8 mouse cellular contexts compared by ENCODE assay signal in genomic region chr19:29521637-29522435, GRCm38 (mm10). TPM values are rescaled to one million over a fixed set of nuclear protein-coding genes. Genes with fewer than 3 reads are reported as not detected.
A peak's percentile ranks its signal among the peaks of the same experiment; 100 is the strongest.
DNase-seq lines count a peak whose midpoint lies in the region; ATAC-seq and TF ChIP-seq lines count a peak whose summit lies in the region.

Gene Ric1, plus strand, starts transcription at chr19:29522282.

- peak; percentile 92 for DNase-seq in A20 (ENCODE audit: low read depth, low spot score)
- peak; percentile 93 for DNase-seq in embryonic facial prominence, embryonic 14.5 days (ENCODE audit: low spot score)
- peak; percentile 87 for DNase-seq in heart, adult 8-10 months (ENCODE audit: low spot score)
- DNase-seq in kidney, adult 8-10 months: peak; percentile 80 to 81
- DNase-seq in spleen, adult 18-20 months: peak; percentile 79 to 88

- no peaks in the 10 kb centered on the region for H3K27me3 ChIP-seq in embryonic facial prominence, embryonic 14.5 days (replicated peaks; ENCODE audit: control insufficient read depth, insufficient read depth, low read length)
- H3K27me3 ChIP-seq in limb, embryonic 13.5 days: no peaks in the 10 kb centered on the region
- H3K27me3 ChIP-seq in midbrain, embryonic 15.5 days (replicated peaks): no peaks in the 10 kb centered on the region

- peak; percentile 97 for ATAC-seq in embryonic facial prominence, embryonic 14.5 days (ENCODE audit: low read depth)
- peak; percentile 98 for ATAC-seq in limb, embryonic 13.5 days (ENCODE audit: low FRiP score, low read depth)
- ATAC-seq in midbrain, embryonic 15.5 days (replicated peaks): peak; percentile 99

- no peaks in the 10 kb centered on the region for H3K9me3 ChIP-seq in embryonic facial prominence, embryonic 14.5 days (ENCODE audit: control insufficient read depth, low read length)
- H3K9me3 ChIP-seq in limb, embryonic 13.5 days: no peaks in the 10 kb centered on the region
- no peaks in the 10 kb centered on the region for H3K9me3 ChIP-seq in midbrain, embryonic 15.5 days

- H3K27ac ChIP-seq in bone marrow, adult 2 months (ENCODE audit: control insufficient read depth, insufficient read depth, low read depth, low read length, poor library complexity): peak within 1 kb of the TSS; percentile 92
- peak within 1 kb of the TSS; percentile 96 for H3K27ac ChIP-seq in embryonic facial prominence, embryonic 14.5 days (replicated peaks; ENCODE audit: low read depth, low read length)
- peak within 1 kb of the TSS; percentile 94 for H3K27ac ChIP-seq in limb, embryonic 13.5 days
- peak within 1 kb of the TSS; percentile 91 for H3K27ac ChIP-seq in midbrain, embryonic 15.5 days

- H3K36me3 ChIP-seq in embryonic facial prominence, embryonic 14.5 days (ENCODE audit: control insufficient read depth, insufficient read depth, low read length): no peaks in the 10 kb centered on the region
- peaks cover 4% of the 10 kb centered on the region; the same call in 1 of the 2 replicates for H3K36me3 ChIP-seq in limb, embryonic 13.5 days
- H3K36me3 ChIP-seq in midbrain, embryonic 15.5 days (replicated peaks): no peaks in the 10 kb centered on the region

- H3K4me2 ChIP-seq in embryonic facial prominence, embryonic 14.5 days (ENCODE audit: low read depth, low read length): peak within 1 kb of the TSS; percentile 70
- peak within 1 kb of the TSS; percentile 72 for H3K4me2 ChIP-seq in limb, embryonic 13.5 days (replicated peaks)
- H3K4me2 ChIP-seq in midbrain, embryonic 15.5 days: peak within 1 kb of the TSS; percentile 65

- H3K4me1 ChIP-seq in bone marrow, adult 2 months (ENCODE audit: control insufficient read depth, insufficient read depth, low read length): no peaks in the 10 kb centered on the region
- H3K4me1 ChIP-seq in embryonic facial prominence, embryonic 14.5 days (ENCODE audit: control insufficient read depth, insufficient read depth, low read length): peaks cover 16% of the 10 kb centered on the region
- H3K4me1 ChIP-seq in limb, embryonic 13.5 days: peaks cover 21% of the 10 kb centered on the region
- peaks cover 8% of the 10 kb centered on the region for H3K4me1 ChIP-seq in midbrain, embryonic 15.5 days

- peak within 1 kb of the TSS; percentile 98 for H3K9ac ChIP-seq in embryonic facial prominence, embryonic 14.5 days (ENCODE audit: low read depth, low read length)
- peak within 1 kb of the TSS; percentile 94 for H3K9ac ChIP-seq in limb, embryonic 13.5 days
- H3K9ac ChIP-seq in midbrain, embryonic 15.5 days: peak within 1 kb of the TSS; percentile 67

- 1% methylated on average over 79 of the region's 80 CpGs for WGBS in bone marrow, adult 2 months
- WGBS in embryonic facial prominence, embryonic 14.5 days: 3% methylated on average over 13 of the region's 80 CpGs
- WGBS in limb, embryonic 13.5 days: under 1% methylated on average over 57 of the region's 80 CpGs
- WGBS in midbrain, embryonic 15.5 days: under 1% methylated on average over 79 of the region's 80 CpGs

- TF ChIP-seq CTCF in bone marrow, adult 2 months (IDR thresholded peaks at IDR 0.05; ENCODE audit: control insufficient read depth, insufficient read depth, low read length): no peak

- H3K4me3 ChIP-seq in bone marrow, adult 2 months (replicated peaks; ENCODE audit: control insufficient read depth, low read depth, low read length): peak within 1 kb of the TSS; percentile 92
- H3K4me3 ChIP-seq in embryonic facial prominence, embryonic 14.5 days (ENCODE audit: low read depth, low read length): peak within 1 kb of the TSS; percentile 91
- H3K4me3 ChIP-seq in limb, embryonic 13.5 days: peak within 1 kb of the TSS; percentile 88
- H3K4me3 ChIP-seq in midbrain, embryonic 15.5 days: peak within 1 kb of the TSS; percentile 84

- TF ChIP-seq POLR2A in bone marrow, adult 2 months (IDR thresholded peaks at IDR 0.05; ENCODE audit: borderline replicate concordance, control insufficient read depth, low read depth, low read length): peak; percentile 60; the same call in 1 of the 2 replicates

RNA-seq across cellular contexts. Expression of gene Ric1, which starts in this region (rescaled TPM):
- polyA plus RNA-seq in bone marrow, adult 2 months (2011; ENCODE audit: insufficient read depth, insufficient read length, low replicate concordance, missing spikeins): 2.9 and 5.7 TPM in 2 replicates
- polyA plus RNA-seq in embryonic facial prominence, embryonic 14.5 days (2014; fragmentation: Nextera tagmentation; extraction: Ambion mirVana): 21.1 and 21.6 TPM in 2 replicates
- 10 to 100 TPM; 17.2 to 19.8 (median 18.8) TPM for total RNA-seq in heart, adult 8-10 months (2022)
- 25.5 and 25.7 TPM in 2 replicates for polyA plus RNA-seq in limb, embryonic 13.5 days (2015; fragmentation: Nextera tagmentation; extraction: Ambion mirVana)
- 12.1 and 14.4 TPM in 2 replicates for polyA plus RNA-seq in midbrain, embryonic 15.5 days (2015; fragmentation: Nextera tagmentation; extraction: Ambion mirVana)

Comparison
In these comparisons a context has a peak if more than half of its experiments do, and no peak if none do; other contexts are left out.
1. Peak in every context shown above with its lines: DNase-seq, ATAC-seq, H3K4me3 ChIP-seq and H3K27ac ChIP-seq.